Mouse (Mus musculus): ENCODE measurements at regions not wholly inside any gene's neighbourhood (a gene's known extent, or its start where the extent isn't known, plus 50 kb on each side); places are given as distances from the start of the nearest gene placed in this dataset.

GRCm38 (mm10) chr13:52281271-52281670, 249.8 kb downstream of the Diras2 start:
- no peak for TF ChIP-seq CTCF (IDR thresholded peaks at IDR 0.05 in 2 of 3, conservative IDR thresholded peaks at IDR 0.05 in 1 of 3; ENCODE audit: control insufficient read depth in 1 of 3, insufficient read depth in 1 of 3, low read depth in 2 of 3, low read length in 3 of 3, poor library complexity in 1 of 3, severe bottlenecking in 1 of 3)
- no peak for TF ChIP-seq TAL1 (IDR thresholded peaks at IDR 0.05; ENCODE audit: low read length)

Measured in MEL (cell line).